Mouse (Mus musculus): ENCODE results near the gene Fdxr.

Fdxr gene

DNA sequence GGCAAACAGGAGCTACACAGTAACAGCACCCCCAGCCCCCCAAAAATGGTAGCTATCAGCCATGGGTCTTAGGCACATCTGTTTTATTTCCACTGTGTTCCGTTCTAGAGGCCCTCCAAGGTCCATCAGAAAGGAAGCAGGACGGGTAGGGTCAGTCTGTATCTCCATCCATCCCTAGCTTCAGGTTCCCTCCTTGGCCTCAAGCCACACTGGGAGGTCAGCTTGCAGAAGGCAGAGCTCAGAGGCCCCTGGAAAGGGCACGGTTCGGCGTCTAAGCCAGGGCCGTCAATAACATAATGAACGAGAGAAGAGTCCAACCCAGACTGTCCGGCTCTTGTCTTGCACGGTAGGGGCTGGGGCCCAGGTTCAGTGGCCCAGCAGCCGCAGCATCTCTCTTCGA is 8.9 kb downstream of the Fdxr start:
- DNase-seq (ENCODE audit: low read depth), result no peak

DNA sequence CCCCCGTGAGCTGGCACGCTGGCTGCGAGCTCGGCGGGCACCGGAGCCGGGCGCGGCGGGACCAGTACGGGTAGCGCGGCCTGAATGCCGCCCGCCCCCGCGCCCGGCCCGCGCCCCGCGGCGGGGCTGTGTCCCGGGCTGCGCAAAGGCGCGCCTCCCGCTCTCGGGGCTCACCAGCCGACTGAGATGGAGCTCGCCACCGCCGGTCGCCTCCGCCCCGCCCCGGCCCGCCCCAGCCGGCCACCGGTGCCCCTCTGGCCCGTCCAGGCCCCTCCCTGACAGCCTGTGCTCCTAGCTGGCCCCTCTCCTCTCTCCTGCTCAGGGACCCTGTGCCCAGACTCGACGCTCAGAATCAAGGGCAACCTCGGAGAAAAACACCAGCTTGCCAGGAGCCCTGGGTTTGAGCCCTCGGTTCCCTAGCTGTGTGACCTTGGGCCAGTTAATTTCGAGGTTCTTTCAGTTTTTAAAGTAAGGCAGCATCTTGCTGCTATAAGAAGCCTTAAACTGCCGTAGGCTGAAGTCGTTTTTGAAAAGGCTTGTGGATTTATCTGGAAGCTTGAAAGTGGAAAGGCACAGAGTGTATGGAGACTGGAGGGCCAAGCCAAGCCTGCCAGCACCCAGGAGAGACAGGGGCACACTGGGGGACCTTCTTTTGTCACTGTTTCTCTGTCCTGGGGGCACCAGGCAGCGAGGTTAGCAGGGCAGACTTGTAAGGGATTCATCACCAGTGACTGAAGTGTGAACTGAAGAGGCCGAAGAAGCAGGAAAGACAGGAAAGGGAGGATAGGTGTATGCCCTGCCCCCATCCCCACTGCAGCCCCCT is 9.6 kb downstream of the Fdxr start, which contains the start of gene Grin2c:
Gene Grin2c (minus strand): TSS at position 183 of the 823 bp plus-strand sequence.
- DNase-seq (ENCODE audit: low read depth), result no peak

DNA sequence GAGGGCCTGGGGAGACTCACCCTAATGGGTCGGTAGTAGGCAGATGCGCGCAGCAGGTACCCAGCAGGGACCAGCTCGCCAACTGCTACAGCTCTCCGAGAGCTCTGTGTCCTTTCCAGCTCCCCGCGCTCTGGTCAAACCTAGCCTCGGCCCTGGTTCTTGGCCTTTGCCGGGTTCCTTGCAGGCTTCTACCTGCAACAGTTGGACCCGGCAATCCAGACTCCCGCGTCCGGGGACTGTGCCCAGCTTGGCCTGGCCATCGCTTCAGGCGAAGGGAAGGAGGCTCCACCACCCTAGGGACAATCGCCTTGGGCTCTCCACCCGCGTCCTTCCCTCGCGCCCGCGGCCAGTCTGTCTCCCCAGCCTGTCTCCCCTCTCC is 10.5 kb downstream of the Fdxr start:
- DNase-seq (ENCODE audit: low read depth), result no peak

DNA sequence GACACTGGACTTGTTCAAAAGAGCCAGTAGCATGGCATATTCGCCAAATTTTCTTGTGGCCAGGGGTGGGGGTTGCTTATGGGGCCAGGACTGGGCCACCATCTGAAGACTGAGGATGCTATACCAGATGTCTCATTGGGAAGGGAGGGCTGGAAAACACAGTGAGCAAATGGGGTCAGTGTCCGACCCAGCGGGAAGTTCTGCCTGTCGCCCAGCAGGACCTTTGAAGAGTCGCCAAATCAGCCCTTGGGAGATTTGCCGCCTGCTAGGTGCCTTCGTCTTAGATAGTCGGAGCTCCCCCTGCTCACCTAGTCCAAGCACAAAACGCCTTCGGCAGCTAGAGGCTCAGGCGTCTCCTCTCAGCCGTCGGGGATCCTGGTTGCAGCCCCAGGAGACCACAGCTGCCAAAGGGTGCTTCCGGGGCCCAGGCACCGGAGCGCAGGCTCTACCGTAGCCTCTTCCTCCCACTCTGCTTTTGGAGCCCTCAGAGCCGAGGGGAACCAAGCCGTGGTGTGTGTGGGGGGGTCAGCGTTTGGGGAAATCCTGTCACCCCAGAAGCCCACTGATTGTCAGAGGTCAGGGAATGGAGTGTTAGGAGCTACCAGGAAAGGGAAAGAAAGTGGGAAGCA is 11.0 kb downstream of the Fdxr start:
- DNase-seq (ENCODE audit: low read depth), result no peak

GRCm38 (mm10) chr11:115264862-115265668 is 11.8 kb downstream of the Fdxr start:
- DNase-seq (ENCODE audit: low read depth), result no peak

GRCm38 (mm10) chr11:115264136-115264861 is 12.6 kb downstream of the Fdxr start:
- DNase-seq (ENCODE audit: low read depth), result no peak

- DNase-seq (ENCODE audit: low read depth), result no peak
Measured at GRCm38 (mm10) chr11:115262954-115263353, 13.9 kb downstream of the Fdxr start.

GRCm38 (mm10) chr11:115259134-115259533 is 17.7 kb downstream of the Fdxr start:
- DNase-seq (ENCODE audit: low read depth), result no peak

- DNase-seq (ENCODE audit: low read depth), result no peak
Measured at GRCm38 (mm10) chr11:115257775-115258510, 18.9 kb downstream of the Fdxr start.

- no peak for DNase-seq (ENCODE audit: low read depth)
Measured at GRCm38 (mm10) chr11:115251258-115251657, 25.6 kb downstream of the Fdxr start.

GRCm38 (mm10) chr11:115250405-115251090 is 26.3 kb downstream of the Fdxr start:
- DNase-seq (ENCODE audit: low read depth), result no peak

DNA sequence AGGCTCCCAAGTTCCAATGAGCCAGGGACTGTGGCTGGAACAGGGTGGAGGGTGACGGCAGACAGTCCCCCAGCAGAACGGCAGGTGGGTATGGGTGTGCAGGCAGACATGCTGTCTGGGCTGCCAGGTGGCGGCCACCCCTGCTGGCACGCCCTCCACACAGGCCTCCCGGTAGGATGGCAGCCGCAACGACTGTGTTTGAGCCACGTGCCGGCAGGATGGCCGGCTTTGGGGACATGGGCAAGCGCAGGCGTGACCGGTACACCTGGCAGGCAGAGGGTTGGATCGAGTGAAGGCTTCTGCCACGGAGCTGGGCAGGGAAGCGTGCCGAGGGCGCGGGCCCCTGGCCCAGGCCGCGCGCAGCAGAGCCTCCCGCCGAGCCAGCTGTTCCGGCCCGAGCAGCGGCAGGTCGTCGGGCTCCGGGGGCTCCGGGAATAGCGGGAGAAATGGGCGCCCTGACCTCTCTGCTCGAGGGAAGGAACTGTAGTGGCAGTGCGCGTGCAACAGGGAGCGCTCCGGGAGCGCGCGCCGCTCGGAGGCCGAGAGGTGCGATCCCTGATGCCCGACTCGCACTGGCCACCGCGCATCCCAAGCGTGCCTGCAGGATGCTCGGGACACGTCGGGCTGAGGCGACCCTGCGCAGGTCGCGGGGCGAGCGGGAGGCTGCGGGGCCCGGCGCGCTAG is 27.0 kb downstream of the Fdxr start:
- DNase-seq (ENCODE audit: low read depth), result no peak

GRCm38 (mm10) chr11:115247945-115248344 is 28.9 kb downstream of the Fdxr start:
- DNase-seq (ENCODE audit: low read depth), result no peak

GRCm38 (mm10) chr11:115247240-115247639 is 29.6 kb downstream of the Fdxr start:
- no peak for DNase-seq (ENCODE audit: low read depth)

DNA sequence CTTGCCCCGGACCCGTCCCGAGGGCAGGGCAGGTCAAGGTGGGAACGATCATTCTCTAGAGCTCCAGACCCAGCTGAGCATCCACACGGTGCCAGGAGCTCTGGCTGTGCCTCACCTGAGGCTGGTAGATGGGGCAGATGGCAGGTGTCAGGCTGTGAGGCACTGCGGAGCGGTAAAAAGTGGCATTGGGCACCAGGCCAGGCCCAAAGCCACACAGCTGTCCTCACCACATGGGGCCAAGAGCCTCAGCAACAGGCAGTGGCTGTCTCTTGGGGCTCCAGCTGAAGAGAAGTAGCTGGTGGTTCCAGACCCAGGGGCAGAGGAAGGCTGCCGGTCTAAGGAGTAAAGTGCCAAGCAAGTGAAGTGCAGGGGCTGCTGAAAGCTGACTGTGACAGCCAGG is 30.5 kb downstream of the Fdxr start:
- DNase-seq (ENCODE audit: low read depth), result no peak

DNA sequence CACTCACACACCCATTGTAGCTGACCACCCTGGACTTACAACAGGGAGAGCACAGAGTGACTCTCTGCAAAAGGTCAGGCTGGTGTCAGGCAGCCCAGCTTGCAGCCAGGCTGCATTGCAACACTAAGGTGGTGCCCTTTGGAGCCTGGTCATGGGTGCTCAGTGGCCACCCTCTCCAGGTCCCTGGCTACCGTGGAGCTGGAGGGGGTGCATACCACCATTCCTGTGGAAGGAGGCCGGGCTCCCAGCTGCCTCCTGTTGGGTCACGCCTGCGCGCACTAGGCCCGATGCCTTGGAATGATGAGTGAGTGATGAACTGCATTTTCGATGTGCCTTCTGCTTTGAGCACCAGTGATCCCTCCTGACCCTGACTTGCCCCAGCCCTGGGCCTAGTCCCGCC is 32.0 kb downstream of the Fdxr start:
- no peak for DNase-seq (ENCODE audit: low read depth)

DNA sequence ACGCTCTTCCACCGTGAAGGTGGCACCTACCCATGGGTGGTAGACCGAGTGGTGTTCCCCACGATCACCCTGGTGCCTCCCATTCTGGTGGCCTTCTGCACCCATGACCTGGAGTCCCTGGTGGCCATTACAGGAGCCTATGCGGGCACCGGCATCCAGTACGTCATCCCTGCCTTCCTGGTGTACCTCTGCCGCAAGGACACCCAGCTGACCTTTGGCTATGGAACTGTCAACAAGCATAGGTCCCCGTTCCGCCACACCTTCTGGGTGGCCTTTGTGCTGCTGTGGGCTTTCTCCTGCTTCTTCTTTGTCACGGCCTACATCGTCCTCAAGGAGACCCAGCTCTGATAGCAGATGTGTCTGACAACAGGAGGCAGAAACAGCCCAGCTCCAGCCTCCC is 33.1 kb downstream of the Fdxr start:
- DNase-seq (ENCODE audit: low read depth), result no peak

DNA sequence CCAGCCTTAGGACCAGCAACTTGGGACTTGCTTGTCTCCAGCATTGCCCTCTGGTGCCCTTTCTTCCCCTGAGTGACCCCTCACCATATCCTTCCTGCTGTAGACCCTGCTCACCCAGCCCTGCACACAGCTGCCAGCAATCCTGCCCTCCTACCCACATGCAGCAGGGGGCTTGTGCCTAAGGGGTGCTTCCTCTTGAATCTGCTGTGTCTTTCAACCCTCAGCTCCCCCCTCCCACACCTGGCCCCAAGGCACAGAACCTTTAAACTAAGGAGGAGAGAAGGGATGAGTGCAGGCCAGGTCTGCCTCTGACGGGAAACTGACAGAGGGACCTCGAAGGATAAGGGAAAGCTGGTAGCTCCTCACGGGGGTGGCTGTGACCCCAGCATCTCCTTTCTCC is 34.1 kb downstream of the Fdxr start:
- no peak for DNase-seq (ENCODE audit: low read depth)

DNA sequence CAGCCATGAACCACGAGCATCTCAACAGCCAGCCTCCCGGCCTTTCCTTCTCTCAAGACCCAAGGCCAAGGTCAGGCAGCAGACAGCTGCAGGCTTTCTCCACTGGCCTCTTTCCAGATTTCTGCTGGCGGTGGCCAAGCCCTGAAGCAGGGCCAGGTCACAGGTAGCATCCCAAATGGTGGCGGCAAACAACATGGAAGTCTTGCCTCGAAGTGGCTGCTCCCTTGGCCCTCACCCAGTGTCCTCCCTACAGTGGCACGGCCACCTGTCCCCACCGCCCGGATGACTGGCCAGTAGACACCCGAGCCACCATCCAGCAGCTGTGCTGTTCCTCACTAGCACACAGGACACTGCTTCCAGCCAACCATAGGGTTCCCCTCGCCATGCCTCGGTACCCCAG is 35.4 kb downstream of the Fdxr start:
- DNase-seq (ENCODE audit: low read depth), result no peak

GRCm38 (mm10) chr11:115236570-115236969 is 40.3 kb downstream of the Fdxr start:
- DNase-seq (ENCODE audit: low read depth), result no peak

Data from c-Kit-positive CD71-negative TER-119-negative erythroid progenitor cells, embryonic 14.5 days (primary cell).